Mouse (Mus musculus): ENCODE results near the gene Parvb. TPM values are rescaled to one million over a fixed set of nuclear protein-coding genes. Genes with fewer than 3 reads are reported as not detected.

The Parvb gene
- total and polyA plus RNA-seq, 3 experiments = 4.8 to 58.0 TPM; not detected in 1

DNA sequence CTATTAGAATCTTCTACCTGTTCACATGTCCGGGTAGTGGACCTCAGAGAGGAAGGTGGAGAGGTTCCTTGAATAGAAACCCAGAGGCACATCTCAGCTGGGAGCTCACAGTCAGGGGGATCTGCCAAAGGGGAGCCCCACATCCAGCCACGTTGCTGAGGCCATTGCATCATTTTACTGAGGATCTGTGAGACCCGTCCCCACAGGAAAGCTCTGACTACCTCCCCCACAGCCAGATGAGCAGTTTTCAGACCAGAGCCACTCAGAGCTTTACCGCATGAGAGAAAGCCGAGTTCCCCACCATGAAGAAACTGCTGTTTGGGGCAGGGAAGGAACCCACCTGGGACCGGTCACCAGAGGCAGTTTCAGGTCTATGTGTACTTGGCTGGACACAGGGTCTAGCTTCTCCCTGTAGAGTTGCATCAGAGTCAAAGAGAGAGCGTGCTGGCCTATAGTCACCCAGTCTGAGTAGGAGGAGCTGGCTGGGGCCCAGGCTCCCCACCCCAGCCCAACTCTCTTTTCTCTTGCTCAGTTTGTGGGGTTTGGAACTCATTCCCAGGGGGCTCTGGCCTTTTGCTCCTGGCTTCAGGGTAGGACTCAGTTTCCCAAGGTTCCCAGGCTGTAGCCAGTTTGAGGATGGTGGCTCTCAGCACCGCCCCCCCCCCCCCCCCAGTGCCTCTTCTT lies 93.2 kb downstream of the Parvb start:
- peak overlapping the region; percentile 87 for H3K9ac ChIP-seq (ENCODE audit: control insufficient read depth, low read depth, low read length, poor library complexity, severe bottlenecking)
- peaks cover 5 to 6% of the 10 kb centered on the region in 2 experiments; a peak in 3 of 4 replicates for H3K36me3 ChIP-seq (ENCODE audit: control insufficient read depth in 1 of 2, insufficient read depth in 2 of 2, low read length in 2 of 2)
- H3K27ac ChIP-seq (ENCODE audit: control insufficient read depth, low read depth, low read length) = peak overlapping the region; percentile 70
- peak; percentile 61 for DNase-seq (ENCODE audit: low read depth, low spot score)
- peaks cover 2 to 14% of the 10 kb centered on the region in 2 experiments; a peak in 3 of 4 replicates for H3K4me1 ChIP-seq (ENCODE audit: control insufficient read depth in 1 of 2, insufficient read depth in 2 of 2, low read length in 2 of 2)
- peaks cover 20% of the 10 kb centered on the region for H3K79me2 ChIP-seq (ENCODE audit: control insufficient read depth, insufficient read depth, low read length, poor library complexity)
- no peaks in the 10 kb centered on the region for H3K9me3 ChIP-seq (replicated peaks; ENCODE audit: insufficient read depth, low read length)
- H3K27me3 ChIP-seq (ENCODE audit: control insufficient read depth in 1 of 2, insufficient read depth in 2 of 2, low read length in 2 of 2) = no peaks in the 10 kb centered on the region
- peak overlapping the region; percentile 76 to 97 for H3K4me3 ChIP-seq (ENCODE audit: control insufficient read depth in 1 of 2, insufficient read depth in 1 of 2, low read depth in 2 of 2, low read length in 2 of 2)
- no peak; the same call in 1 of the 2 replicates for TF ChIP-seq SIN3A (IDR thresholded peaks at IDR 0.05; ENCODE audit: low read length)
- no peak for TF ChIP-seq POLR2AphosphoS5 (IDR thresholded peaks at IDR 0.05; ENCODE audit: borderline replicate concordance, low read depth, low read length)
- no peak for TF ChIP-seq MXI1 (IDR thresholded peaks at IDR 0.05; ENCODE audit: low read depth, low read length)
- TF ChIP-seq POLR2A (IDR thresholded peaks at IDR 0.05; ENCODE audit: control insufficient read depth in 1 of 2, insufficient read depth in 1 of 2, low read depth in 1 of 2, low read length in 2 of 2, poor library complexity in 1 of 2) = peak in 1 of 2 experiments; percentile 6; a peak in 1 of 4 replicates
- TF ChIP-seq MAX (IDR thresholded peaks at IDR 0.05; ENCODE audit: low read length) = 0 out of 2 replicates have a peak, but pooled peaks have one; percentile 28
- TF ChIP-seq E2F4 (IDR thresholded peaks at IDR 0.05; ENCODE audit: borderline replicate concordance, low read depth, low read length) = no peak
- TF ChIP-seq POLR2AphosphoS2 (IDR thresholded peaks at IDR 0.05; ENCODE audit: low read length) = no peak
- peak; percentile 61; the same call in 1 of the 2 replicates for TF ChIP-seq MYC (IDR thresholded peaks at IDR 0.05; ENCODE audit: low read depth, low read length)
- no peak for TF ChIP-seq NRF1 (IDR thresholded peaks at IDR 0.05; ENCODE audit: insufficient read depth, low read depth, low read length, poor library complexity, severe bottlenecking)
- no peak for TF ChIP-seq KAT2A (conservative IDR thresholded peaks at IDR 0.05; ENCODE audit: low read depth, low read length)
- no peak for TF ChIP-seq EP300 (IDR thresholded peaks at IDR 0.05; ENCODE audit: low read depth in 1 of 2, low read length in 2 of 2)
- TF ChIP-seq TBP (IDR thresholded peaks at IDR 0.05; ENCODE audit: low read depth, low read length) = peak; percentile 78
- no peak for TF ChIP-seq TCF12 (IDR thresholded peaks at IDR 0.05; ENCODE audit: low read depth, low read length)
- no peak for TF ChIP-seq ZKSCAN1 (IDR thresholded peaks at IDR 0.05; ENCODE audit: low read depth, low read length)
- no peak; the same call in 1 of the 2 replicates for TF ChIP-seq MAZ (IDR thresholded peaks at IDR 0.05; ENCODE audit: low read depth, low read length)
- TF ChIP-seq CHD1 (IDR thresholded peaks at IDR 0.05; ENCODE audit: low read depth, low read length) = no peak
- no peak for TF ChIP-seq GATA1 (IDR thresholded peaks at IDR 0.05; ENCODE audit: low read depth, low read length)
- no peak for TF ChIP-seq MEF2A (IDR thresholded peaks at IDR 0.05; ENCODE audit: extremely low read depth, insufficient replicate concordance, low read depth, low read length, poor library complexity, severe bottlenecking)
- TF ChIP-seq ZNF384 (IDR thresholded peaks at IDR 0.05; ENCODE audit: low read depth, low read length) = no peak

DNA sequence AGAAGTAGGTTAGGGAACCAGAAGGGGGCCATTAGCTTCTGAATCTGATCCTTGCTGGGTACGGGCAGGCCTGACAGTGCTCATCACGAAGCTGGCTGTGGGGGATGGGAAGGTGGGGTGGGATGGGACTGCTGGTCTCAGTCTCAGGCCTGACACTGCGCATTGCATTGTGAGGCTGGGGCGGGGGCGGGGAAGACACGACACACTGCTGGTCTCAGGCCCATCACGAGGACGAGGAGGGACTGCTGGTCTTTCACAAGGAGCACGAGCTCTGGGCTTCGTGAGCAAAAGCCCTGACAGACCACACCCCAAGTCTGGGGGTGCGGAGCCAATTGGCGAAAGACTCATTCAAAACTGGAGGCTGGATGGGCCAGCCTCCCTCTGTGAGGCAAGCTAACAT lies 93.9 kb downstream of the Parvb start:
- Histone ChIP-seq H3K9ac (ENCODE audit: control insufficient read depth, low read depth, low read length, poor library complexity, severe bottlenecking) (peak overlapping the region; percentile 87), H3K27me3 (ENCODE audit: control insufficient read depth in 1 of 2, insufficient read depth in 2 of 2, low read length in 2 of 2) (no peaks in the 10 kb centered on the region), H3K27ac (ENCODE audit: control insufficient read depth, low read depth, low read length) (peak overlapping the region; percentile 70), H3K4me3 (ENCODE audit: control insufficient read depth in 1 of 2, insufficient read depth in 1 of 2, low read depth in 2 of 2, low read length in 2 of 2) (peak overlapping the region; percentile 76 to 97), H3K36me3 (ENCODE audit: control insufficient read depth in 1 of 2, insufficient read depth in 2 of 2, low read length in 2 of 2) (peaks cover 5 to 6% of the 10 kb centered on the region in 2 experiments; a peak in 3 of 4 replicates), H3K79me2 (ENCODE audit: control insufficient read depth, insufficient read depth, low read length, poor library complexity) (peaks cover 20% of the 10 kb centered on the region), H3K4me1 (ENCODE audit: control insufficient read depth in 1 of 2, insufficient read depth in 2 of 2, low read length in 2 of 2) (peaks cover 2 to 14% of the 10 kb centered on the region in 2 experiments; a peak in 3 of 4 replicates), H3K9me3 (replicated peaks; ENCODE audit: insufficient read depth, low read length) (no peaks in the 10 kb centered on the region)
- TF ChIP-seq ELF1 (IDR thresholded peaks at IDR 0.05; ENCODE audit: low read depth, low read length) (no peak), CHD1 (IDR thresholded peaks at IDR 0.05; ENCODE audit: low read depth, low read length) (no peak), E2F4 (IDR thresholded peaks at IDR 0.05; ENCODE audit: borderline replicate concordance, low read depth, low read length) (no peak), MAZ (IDR thresholded peaks at IDR 0.05; ENCODE audit: low read depth, low read length) (no peak), USF1 (IDR thresholded peaks at IDR 0.05; ENCODE audit: low read depth, low read length) (no peak), TCF12 (IDR thresholded peaks at IDR 0.05; ENCODE audit: low read depth, low read length) (no peak), MYB (IDR thresholded peaks at IDR 0.05; ENCODE audit: low read depth, low read length) (no peak), MYC (IDR thresholded peaks at IDR 0.05; ENCODE audit: low read depth, low read length) (no peak), JUND (IDR thresholded peaks at IDR 0.05; ENCODE audit: low read depth, low read length) (no peak), UBTF (IDR thresholded peaks at IDR 0.05; ENCODE audit: borderline replicate concordance, insufficient read depth, low read depth, low read length) (no peak), TBP (IDR thresholded peaks at IDR 0.05; ENCODE audit: low read depth, low read length) (no peak)
- DNase-seq (ENCODE audit: low read depth, low spot score) = no peak

Data from MEL (cell line).